Mouse (Mus musculus) G1E (cell line): ENCODE results near the gene Cd274. TPM values are rescaled to one million over a fixed set of nuclear protein-coding genes. Genes with fewer than 3 reads are reported as not detected.

Source experiments
- ATAC-seq: 2 replicates; pipeline ENCODE4 v1.8.0; 2016; ENCODE audit warnings: mild to moderate bottlenecking; ENCODE audit not compliant: insufficient number of reproducible peaks, poor library complexity, low FRiP score, severe bottlenecking; ENCODE audit errors: extremely low read depth
- DNase-seq: peaks from one replicate; pipeline ENCODE4 v3.0.0; 2012; ENCODE audit warnings: low spot score
- H3K27me3 ChIP-seq: 2 replicates; pipeline ENCODE4 v1.6.1; 2012; ENCODE audit warnings: mild to moderate bottlenecking, low read length, inconsistent platforms; ENCODE audit not compliant: insufficient read depth
- H3K36me3 ChIP-seq: replicated peaks from 2 replicates; pipeline ENCODE3; 2012; ENCODE audit warnings: mild to moderate bottlenecking, inconsistent platforms
- H3K4me1 ChIP-seq: 2 replicates; pipeline ENCODE4 v1.6.1; 2012; ENCODE audit warnings: low read depth, low read length, inconsistent platforms, mixed read lengths; ENCODE audit not compliant: insufficient read depth
- H3K4me3 ChIP-seq: 2 replicates; pipeline ENCODE4 v1.5.1; 2012; ENCODE audit warnings: low read depth, mild to moderate bottlenecking, inconsistent platforms, low read length, moderate library complexity, mixed read lengths
- H3K9me3 ChIP-seq: replicated peaks from 2 replicates; pipeline ENCODE4 v1.6.1; 2012; ENCODE audit warnings: inconsistent platforms
- CTCF ChIP-seq: IDR thresholded peaks from 2 replicates; pipeline ENCODE4 v1.5.1; 2012; ENCODE audit warnings: low read depth, low read length, inconsistent platforms, mixed read lengths
- GATA1 ChIP-seq: IDR thresholded peaks from 2 replicates; pipeline ENCODE4 v1.6.1; 2012; ENCODE audit warnings: borderline replicate concordance, low read length, inconsistent platforms, mixed read lengths
- GATA2 ChIP-seq: IDR thresholded peaks from 2 replicates; pipeline ENCODE4 v1.6.1; 2012; ENCODE audit warnings: low read depth, low read length, inconsistent platforms, borderline replicate concordance
- POLR2AphosphoS5 ChIP-seq: IDR thresholded peaks from 2 replicates; pipeline ENCODE4 v1.6.1; 2012; ENCODE audit warnings: low read depth, low read length, inconsistent platforms; ENCODE audit not compliant: insufficient replicate concordance
- TAL1 ChIP-seq: conservative IDR thresholded peaks from 2 replicates; pipeline ENCODE4 v1.6.1; 2012; ENCODE audit warnings: low read depth, low read length, inconsistent platforms, mixed read lengths
- polyA plus RNA-seq: library from polyadenylated mRNA; stranded (reverse); fragments of >175 nt; gene quantifications from 2 replicates; pipeline ENCODE4 v1.2.3, GENCODE M21; 2012
- total RNA-seq, 2 experiments: library from RNA; stranded (forward) in 1 of 2; stranded (reverse) in 1 of 2; fragments of 200-1000 nt in 1 of 2; fragments of >200 nt in 1 of 2; fragmentation: Nextera tagmentation in 1 of 2; gene quantifications; 2 replicates each; pipeline ENCODE4 v1.2.3; 2014 to 2017

Cd274 gene
- total and polyA plus RNA-seq, 3 experiments, result 0.56 to 40.8 (median 15.1) TPM

GRCm38 (mm10) chr19:29373438-29373837 is 6.2 kb downstream of the Cd274 start:
- ATAC-seq (no peak), DNase-seq (no peak)
- Histone ChIP-seq H3K4me1 (peaks cover 38% of the 10 kb centered on the region), H3K27me3 (no peaks in the 10 kb centered on the region), H3K9me3 (no peaks in the 10 kb centered on the region), H3K4me3 (no peak overlapping the region), H3K36me3 (peaks cover 45% of the 10 kb centered on the region)
- no peak for TF ChIP-seq GATA2
- no peak for TF ChIP-seq CTCF
- no peak for TF ChIP-seq GATA1
- TF ChIP-seq TAL1, result no peak
- no peak for TF ChIP-seq POLR2AphosphoS5

- Histone ChIP-seq H3K27me3 (no peaks in the 10 kb centered on the region), H3K4me3 (no peak overlapping the region), H3K36me3 (peaks cover 54% of the 10 kb centered on the region), H3K4me1 (peaks cover 25% of the 10 kb centered on the region), H3K9me3 (no peaks in the 10 kb centered on the region)
- DNase-seq (no peak), ATAC-seq (no peak)
- TF ChIP-seq GATA2, result no peak
- TF ChIP-seq GATA1, result no peak
- no peak for TF ChIP-seq POLR2AphosphoS5
- TF ChIP-seq TAL1, result no peak
- no peak for TF ChIP-seq CTCF
Measured at GRCm38 (mm10) chr19:29374947-29375346, 7.7 kb downstream of the Cd274 start.

DNA sequence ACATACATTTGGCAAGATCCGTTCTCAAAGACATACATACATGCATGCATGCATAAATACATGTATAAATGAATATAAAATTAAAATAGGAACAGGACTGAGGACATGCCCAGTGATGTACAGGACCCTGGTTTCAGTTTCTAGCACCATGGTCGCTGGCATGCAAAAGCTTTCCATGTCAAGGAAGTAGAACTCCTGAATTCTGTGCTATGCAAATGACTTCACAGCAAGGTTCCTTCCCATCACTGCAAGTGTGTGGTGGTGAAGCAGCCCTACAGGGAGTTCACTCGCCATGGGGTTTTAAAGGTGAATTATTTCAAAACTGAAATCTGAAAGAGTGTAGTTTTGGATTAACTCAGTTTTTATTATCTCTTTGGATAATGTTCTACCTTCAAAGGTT is 9.1 kb downstream of the Cd274 start:
- H3K9me3 ChIP-seq, result no peaks in the 10 kb centered on the region
- TF ChIP-seq GATA2, result no peak
- TF ChIP-seq TAL1, result no peak
- TF ChIP-seq GATA1, result no peak
- TF ChIP-seq CTCF, result no peak
- TF ChIP-seq POLR2AphosphoS5, result no peak
- H3K4me3 ChIP-seq, result no peak overlapping the region
- peaks cover 66% of the 10 kb centered on the region for H3K36me3 ChIP-seq
- ATAC-seq, result no peak
- H3K4me1 ChIP-seq, result peaks cover 18% of the 10 kb centered on the region
- no peaks in the 10 kb centered on the region for H3K27me3 ChIP-seq
- DNase-seq, result no peak

DNA sequence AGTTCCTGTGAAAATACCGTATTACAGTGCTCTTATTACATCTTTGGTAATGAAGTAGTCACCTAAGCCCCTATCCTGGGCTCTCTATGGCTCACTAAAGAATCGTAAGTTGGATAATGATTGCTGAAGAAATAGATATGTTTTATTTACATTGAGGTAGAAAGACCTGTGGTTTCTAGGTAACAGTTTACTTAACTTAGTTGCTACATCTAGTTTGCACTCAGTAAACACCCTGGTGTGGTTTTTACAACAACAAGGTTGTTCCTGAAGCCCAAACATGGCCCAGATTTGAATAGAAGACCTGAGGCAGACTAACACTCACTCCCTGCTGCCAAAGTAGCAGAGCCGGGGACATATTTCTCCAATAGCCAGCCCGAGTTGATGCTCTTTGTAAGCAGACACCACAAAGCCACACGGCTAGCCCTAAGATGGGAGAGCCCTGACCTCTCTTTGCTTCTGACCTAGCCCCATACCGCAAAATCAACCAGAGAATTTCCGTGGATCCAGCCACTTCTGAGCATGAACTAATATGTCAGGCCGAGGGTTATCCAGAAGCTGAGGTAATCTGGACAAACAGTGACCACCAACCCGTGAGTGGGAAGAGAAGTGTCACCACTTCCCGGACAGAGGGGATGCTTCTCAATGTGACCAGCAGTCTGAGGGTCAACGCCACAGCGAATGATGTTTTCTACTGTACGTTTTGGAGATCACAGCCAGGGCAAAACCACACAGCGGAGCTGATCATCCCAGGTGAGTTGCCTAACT is 12.8 kb downstream of the Cd274 start:
- Histone ChIP-seq H3K4me3 (no peak overlapping the region), H3K4me1 (peaks cover 24% of the 10 kb centered on the region)
- no peak for ATAC-seq

DNA sequence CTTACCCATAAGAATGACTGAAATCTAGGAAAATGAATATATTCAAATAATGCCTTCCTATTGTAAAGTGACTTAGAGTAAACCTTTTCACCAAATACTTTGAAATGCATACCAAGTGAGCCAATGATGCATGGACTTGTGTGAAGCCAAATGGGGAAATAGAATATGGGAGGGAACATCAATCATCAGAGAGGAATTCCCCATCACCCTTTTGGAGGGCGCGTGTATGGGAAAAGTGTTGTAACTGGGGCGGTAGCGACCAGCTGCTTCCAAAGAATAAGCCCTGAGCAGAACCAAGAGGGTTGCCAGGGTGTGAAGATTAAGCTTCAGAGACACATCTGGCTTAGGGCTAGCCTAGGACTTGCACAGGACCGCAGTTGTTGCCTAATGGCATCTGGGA is 16.1 kb downstream of the Cd274 start:
- Histone ChIP-seq H3K4me1 (peaks cover 32% of the 10 kb centered on the region), H3K27me3 (no peaks in the 10 kb centered on the region), H3K9me3 (no peaks in the 10 kb centered on the region), H3K36me3 (peaks cover 81% of the 10 kb centered on the region), H3K4me3 (no peak overlapping the region)
- TF ChIP-seq CTCF (no peak), TAL1 (no peak), GATA1 (no peak), POLR2AphosphoS5 (no peak)
- DNase-seq, result no peak
- ATAC-seq, result no peak

More for the DNA sequence above, 12.8 kb downstream of the Cd274 start:
- no peak for DNase-seq
- Histone ChIP-seq H3K9me3 (no peaks in the 10 kb centered on the region), H3K27me3 (no peaks in the 10 kb centered on the region), H3K36me3 (peaks cover 80% of the 10 kb centered on the region)
- no peak for TF ChIP-seq TAL1
- no peak for TF ChIP-seq POLR2AphosphoS5
- TF ChIP-seq GATA2, result no peak
- no peak for TF ChIP-seq GATA1
- TF ChIP-seq CTCF, result no peak

DNA sequence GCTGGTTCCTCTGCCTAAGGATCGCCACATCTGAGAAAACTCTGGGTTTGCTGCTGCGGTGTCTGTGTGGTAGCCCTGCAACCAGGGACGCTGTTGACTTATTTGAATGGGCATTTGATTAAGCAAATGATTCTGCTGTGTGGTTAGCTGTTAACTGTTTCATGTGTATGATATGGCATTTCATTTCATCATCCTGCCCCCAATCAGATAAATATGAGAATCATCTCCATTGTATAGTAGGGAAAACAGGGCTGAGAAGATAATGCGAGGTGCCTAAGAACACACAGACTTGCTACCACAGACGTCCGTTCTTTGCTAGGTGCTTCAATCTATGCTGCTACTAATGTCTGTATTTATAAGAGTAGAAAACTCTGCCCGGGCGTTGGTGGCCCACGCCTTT is 17.2 kb downstream of the Cd274 start:
- TF ChIP-seq TAL1, result no peak
- Histone ChIP-seq H3K36me3 (peaks cover 76% of the 10 kb centered on the region), H3K27me3 (no peaks in the 10 kb centered on the region), H3K9me3 (no peaks in the 10 kb centered on the region), H3K4me3 (no peak overlapping the region; the same call in 1 of the 2 replicates), H3K4me1 (peaks cover 32% of the 10 kb centered on the region)
- DNase-seq, result no peak
- ATAC-seq, result no peak
